Mouse (Mus musculus): ENCODE results near the gene Slc7a5.

Gene Slc7a5

GRCm38 (mm10) chr8:121908378-121909147 is 1.1 kb upstream of the Slc7a5 start:
- DNase-seq (ENCODE audit: extremely low read depth, low read depth) = no peak

- DNase-seq (ENCODE audit: extremely low read depth, low read depth) = peak; percentile 84
These were observed 667 bp downstream of the Slc7a5 start for GRCm38 (mm10) chr8:121906542-121907512.

GRCm38 (mm10) chr8:121905864-121906263 is 1.6 kb downstream of the Slc7a5 start:
- no peak for DNase-seq (ENCODE audit: extremely low read depth, low read depth)

DNA sequence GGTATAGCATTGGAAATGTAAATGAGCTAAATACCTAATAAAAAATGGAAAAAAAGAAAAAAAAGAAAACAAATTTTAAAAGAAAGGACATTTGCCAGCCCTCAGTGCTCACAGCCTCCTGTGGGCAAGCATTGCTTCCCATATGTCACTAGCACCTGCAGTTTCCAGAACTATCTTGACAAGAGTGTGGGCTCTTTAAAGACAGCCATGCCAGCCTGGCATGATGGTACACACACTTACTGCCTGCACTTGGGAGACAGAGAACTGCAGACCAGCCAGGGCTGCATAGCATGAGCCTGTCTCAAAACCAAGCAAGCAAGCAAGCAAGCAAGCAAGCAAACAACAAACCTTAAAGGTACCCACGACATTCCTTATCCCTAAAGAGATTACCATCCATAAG is 2.1 kb downstream of the Slc7a5 start:
- no peak for DNase-seq (ENCODE audit: extremely low read depth, low read depth)

DNA sequence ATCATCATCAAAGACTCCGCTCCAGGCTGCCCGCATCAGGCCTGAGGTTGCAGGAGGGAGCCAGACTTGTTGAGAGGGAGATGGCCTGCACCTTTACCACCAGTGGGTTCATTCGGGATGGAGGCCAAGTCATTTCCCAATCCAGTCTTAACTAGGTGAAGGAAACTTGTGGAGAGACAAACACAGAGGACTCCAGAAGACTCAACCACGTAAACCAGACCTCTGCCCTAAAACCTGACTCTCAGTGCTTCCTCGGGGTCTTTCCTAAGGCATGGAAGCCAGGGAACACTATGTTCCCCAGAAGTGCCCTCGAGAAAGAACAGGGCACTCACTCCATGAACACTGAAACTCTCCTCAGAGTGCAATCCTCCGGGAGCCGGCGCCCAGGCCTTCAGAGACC is 2.5 kb downstream of the Slc7a5 start:
- no peak for DNase-seq (ENCODE audit: extremely low read depth, low read depth)

GRCm38 (mm10) chr8:121903977-121904376 is 3.5 kb downstream of the Slc7a5 start:
- no peak for DNase-seq (ENCODE audit: extremely low read depth, low read depth)

- no peak for DNase-seq (ENCODE audit: extremely low read depth, low read depth)
These were observed 5.8 kb downstream of the Slc7a5 start for GRCm38 (mm10) chr8:121901498-121902236.

- peak; percentile 71 for DNase-seq (ENCODE audit: extremely low read depth, low read depth)
These were observed 8.1 kb downstream of the Slc7a5 start for GRCm38 (mm10) chr8:121899180-121900044.

DNA sequence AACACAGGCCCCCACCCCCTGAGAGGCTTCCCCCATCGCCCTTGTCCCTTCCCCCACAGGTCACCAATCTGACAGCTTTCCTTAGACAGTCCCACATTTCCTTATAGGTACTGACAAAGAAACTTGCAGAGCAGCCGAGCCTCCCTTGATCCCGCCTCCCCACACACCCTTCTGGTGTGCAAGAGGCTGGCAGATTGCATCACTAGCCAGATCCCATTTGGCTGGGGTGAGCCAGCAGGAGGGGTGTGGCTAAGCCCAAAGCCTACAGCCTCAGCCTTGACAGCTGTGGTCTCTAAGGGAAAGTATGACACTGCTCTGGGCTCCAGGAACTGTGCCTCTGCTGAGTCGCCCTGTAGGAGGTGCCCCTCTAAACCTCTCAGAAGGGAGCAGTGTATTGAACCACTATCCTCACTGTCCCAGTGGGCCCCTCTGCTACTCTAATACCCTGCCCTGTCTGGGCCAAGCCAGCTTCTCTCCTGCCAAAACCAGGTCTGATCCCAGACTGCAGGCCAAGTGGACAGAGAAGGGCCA is 9.0 kb downstream of the Slc7a5 start:
- DNase-seq (ENCODE audit: extremely low read depth, low read depth) = peak; percentile 90

DNA sequence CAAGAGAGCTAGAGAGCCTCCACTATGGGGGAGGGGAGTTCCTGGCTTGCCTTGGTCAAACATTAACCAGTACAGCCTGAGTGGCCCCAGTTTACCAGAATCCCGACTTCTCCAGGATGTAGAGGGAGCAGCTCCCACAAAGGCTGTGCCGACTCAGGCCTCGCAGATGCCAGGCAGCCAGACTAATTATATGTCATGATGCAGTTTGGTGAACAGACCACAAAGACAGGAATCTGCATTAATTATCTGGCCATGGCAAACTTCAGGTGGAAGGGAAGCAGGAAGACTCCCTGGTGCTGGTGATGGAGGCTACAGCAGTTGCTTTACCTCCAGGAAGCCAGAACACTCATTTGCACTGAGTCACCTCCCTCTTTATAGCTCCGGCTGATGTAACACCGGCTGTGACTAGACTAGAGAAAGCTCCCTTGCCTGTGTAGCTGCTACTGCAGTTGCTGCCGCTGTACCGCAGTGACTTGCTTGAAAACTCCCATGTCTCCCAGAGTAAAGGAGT is 9.6 kb downstream of the Slc7a5 start:
- DNase-seq (ENCODE audit: extremely low read depth, low read depth) = no peak

DNA sequence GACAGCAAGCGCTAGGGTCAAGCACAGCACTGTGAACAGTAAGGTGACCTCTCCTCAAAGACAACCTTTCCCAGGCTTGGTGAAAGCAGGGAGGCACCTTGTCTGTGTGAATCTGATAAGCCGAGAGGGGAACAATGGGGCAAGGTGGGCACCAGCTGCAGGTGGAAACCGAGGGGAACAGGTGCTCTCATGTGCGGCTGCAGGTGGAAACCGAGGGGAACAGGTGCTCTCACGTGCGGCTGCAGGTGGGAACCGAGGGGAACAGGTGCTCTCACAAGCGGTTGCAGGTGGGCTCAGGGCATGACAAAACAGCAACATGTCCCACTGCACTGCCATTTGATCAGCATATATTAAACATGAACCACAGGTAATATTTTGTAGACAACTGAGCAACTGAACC is 10.3 kb downstream of the Slc7a5 start:
- no peak for DNase-seq (ENCODE audit: extremely low read depth, low read depth)

DNA sequence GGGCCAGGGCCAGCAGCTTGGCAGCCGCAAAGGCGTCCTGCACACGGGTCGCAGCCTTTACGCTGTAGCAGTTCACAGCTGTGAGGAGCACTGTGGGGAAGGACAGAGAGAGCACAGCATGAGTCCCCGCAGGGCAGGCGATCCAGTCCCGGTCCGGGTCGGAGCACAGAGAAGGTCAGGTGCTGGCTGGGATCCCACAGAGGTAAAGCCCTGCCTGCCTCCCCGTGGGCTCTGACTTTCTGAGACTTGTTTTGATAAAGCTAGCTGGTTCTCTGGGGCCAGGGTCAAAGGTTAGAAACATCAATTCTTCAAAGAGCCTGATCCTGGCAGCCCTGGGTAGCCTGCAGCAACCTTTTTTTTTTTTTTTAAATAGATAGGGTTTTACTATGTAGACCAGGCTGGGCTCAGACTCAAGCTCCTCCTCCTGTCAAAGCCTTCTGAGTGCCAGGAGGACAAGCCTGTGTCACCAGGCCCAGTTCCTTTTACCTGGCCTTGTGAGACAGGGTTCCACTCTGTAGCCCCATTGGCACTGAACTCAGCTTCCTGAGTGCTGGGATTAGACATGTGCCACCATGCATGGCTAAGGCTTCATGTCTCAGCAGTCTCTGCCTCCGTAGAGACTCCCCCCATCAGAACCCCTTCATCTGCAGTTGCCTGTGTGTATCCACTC is 10.9 kb downstream of the Slc7a5 start:
- no peak for DNase-seq (ENCODE audit: extremely low read depth, low read depth)

- no peak for DNase-seq (ENCODE audit: extremely low read depth, low read depth)
These were observed 11.6 kb downstream of the Slc7a5 start for GRCm38 (mm10) chr8:121895910-121896309.

- DNase-seq (ENCODE audit: extremely low read depth, low read depth) = no peak
These were observed 14.6 kb downstream of the Slc7a5 start for GRCm38 (mm10) chr8:121892875-121893274.

- DNase-seq (ENCODE audit: extremely low read depth, low read depth) = no peak
These were observed 17.4 kb downstream of the Slc7a5 start for GRCm38 (mm10) chr8:121889810-121890785.

GRCm38 (mm10) chr8:121889317-121889716 is 18.2 kb downstream of the Slc7a5 start:
- no peak for DNase-seq (ENCODE audit: extremely low read depth, low read depth)

DNA sequence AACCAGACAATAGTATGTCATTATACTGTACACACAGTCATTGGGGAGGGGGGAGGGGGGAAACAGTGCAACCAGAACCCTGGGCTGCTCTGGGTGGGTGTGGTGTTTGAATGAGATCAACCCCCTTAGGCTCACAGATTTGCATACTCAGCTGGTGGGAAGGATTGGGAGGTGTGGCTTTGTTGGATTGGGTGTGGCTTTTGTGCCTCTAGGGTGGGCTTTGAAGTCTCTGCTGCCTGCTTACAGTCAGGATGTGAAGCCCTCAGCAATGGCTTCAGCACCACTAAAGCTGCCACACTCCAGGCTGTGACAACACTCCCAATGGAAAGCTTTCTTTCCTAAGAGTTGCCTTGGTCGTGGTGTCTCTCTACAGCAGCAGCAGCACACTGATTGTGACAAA is 19.9 kb downstream of the Slc7a5 start:
- DNase-seq (ENCODE audit: extremely low read depth, low read depth) = no peak

DNA sequence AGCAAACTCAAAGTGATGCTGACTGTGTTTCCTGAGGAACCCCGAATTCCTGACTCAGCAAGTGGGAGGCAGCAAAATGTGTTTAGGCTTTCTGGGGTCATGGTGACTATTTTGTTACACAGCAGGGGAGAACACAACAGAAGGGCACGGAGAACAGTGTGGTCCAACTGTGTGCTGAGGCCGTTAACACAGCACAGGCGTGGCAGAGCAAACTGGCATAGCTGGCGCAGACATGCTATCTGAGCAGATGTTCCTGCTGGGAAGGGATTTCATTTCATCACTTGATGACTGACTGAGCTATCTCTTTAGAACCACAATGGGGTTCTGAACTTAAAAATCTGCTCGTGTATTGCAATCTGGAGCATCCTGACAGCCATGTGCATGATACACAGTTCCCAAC is 22.1 kb downstream of the Slc7a5 start:
- DNase-seq (ENCODE audit: extremely low read depth, low read depth) = no peak
